Mouse (Mus musculus) gonadal fat pad, adult 2 months (tissue): Measurements from ENCODE around the gene Nr5a2. TPM values are rescaled to one million over a fixed set of nuclear protein-coding genes. Genes with fewer than 3 reads are reported as not detected.

Experiments
- DNase-seq: peaks from one replicate; pipeline ENCODE4 v3.0.0-alpha.2; 2012; ENCODE audit warnings: low read depth
- polyA plus RNA-seq: library from polyadenylated mRNA; depleted of rRNA; stranded (reverse); fragments of >200 nt; gene quantifications from 2 replicates; pipeline ENCODE4 v1.2.3, GENCODE M21; 2012

The Nr5a2 gene
- polyA plus RNA-seq, 1 experiment = 1.5 TPM

DNA sequence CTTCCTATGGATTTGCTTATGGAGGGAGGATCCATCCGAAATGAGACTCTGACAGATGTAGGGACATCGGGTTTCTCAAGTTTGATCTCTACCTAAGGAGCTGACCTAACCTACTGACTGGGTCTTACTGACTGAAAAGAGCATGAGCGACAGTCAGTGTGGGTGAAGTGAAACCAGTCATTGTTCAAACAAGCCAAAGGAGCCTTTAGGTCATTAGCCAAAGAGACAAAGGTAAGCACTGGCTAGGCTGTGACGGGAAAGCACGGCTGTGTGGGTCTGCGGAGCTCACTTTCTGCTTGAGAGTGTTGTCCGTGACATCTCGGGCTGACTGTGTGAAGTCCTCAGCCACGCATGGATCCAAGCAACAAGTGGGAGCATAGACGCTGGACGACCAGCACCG, 50.1 kb downstream of the Nr5a2 start:
- no peak for DNase-seq

DNA sequence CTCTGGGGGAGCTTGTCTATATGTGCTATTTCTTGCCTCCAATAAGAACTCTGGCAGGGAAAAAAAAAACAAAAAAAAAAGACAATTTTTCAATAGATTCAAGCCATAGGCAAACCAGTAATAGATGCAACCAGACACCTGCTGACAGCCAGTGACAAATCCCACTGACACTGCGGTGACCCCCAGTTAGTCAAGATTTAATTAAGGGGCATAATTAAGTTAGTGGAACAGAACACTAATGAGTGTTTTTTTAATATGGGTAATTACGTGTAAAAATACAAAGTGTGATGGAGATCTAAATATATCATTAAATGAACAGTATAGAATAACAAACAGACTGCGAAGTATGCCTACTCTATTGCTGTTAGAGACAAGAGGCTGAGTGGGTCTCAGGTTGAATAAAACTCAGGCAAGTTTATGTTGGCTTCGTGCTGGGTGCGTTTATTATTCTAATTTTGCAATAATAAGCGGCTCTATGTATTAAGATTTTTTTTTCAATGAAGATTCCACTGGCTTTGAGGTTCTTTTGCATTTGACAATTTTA, 50.7 kb downstream of the Nr5a2 start:
- no peak for DNase-seq

GRCm38 (mm10) chr1:136898130-136898529, 62.1 kb downstream of the Nr5a2 start:
- DNase-seq = no peak

DNA sequence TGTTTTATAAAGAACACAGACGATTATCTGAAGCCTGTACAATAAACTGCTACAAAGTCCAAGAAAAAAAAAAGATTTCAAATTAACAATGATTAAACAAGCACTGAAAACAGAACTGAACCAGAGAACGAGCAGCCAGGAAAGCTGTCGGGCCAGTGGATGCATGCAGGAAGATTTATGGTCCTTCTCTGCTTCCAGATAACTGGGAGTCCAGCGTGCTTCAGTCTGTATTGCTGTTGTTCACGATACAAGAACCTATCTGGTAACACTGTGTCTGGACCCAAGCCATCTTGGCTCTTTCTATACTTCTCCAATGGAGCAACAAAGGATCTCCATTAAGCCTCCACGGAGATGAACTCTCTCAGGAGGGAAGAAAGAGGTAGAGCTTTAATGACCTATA, 63.9 kb downstream of the Nr5a2 start:
- DNase-seq = no peak

GRCm38 (mm10) chr1:136895877-136896276, 64.4 kb downstream of the Nr5a2 start:
- DNase-seq = no peak

DNA sequence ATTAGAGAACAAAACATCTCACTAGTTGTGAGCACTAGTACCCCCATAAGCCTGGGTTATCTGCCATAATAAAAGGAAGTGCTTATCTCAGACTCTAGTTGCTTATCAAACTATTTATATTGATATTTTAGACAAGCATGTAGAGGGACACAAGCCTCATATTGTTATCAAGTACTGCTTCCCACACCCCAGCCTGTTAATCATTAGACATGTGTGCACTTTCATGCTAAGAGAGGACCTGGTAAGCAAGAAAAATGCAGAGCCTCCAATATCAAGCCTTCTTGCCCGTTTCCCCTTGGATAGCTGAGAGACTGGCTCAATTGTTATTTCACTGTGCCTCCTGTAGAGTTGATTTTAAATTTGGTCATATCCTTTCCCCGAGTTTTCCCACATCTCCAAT, 65.5 kb downstream of the Nr5a2 start:
- no peak for DNase-seq

- no peak for DNase-seq
These were observed 67.1 kb downstream of the Nr5a2 start for GRCm38 (mm10) chr1:136893162-136893561.

GRCm38 (mm10) chr1:136890439-136890838, 69.8 kb downstream of the Nr5a2 start:
- DNase-seq = no peak

GRCm38 (mm10) chr1:136888704-136889103, 71.5 kb downstream of the Nr5a2 start:
- DNase-seq = no peak

DNA sequence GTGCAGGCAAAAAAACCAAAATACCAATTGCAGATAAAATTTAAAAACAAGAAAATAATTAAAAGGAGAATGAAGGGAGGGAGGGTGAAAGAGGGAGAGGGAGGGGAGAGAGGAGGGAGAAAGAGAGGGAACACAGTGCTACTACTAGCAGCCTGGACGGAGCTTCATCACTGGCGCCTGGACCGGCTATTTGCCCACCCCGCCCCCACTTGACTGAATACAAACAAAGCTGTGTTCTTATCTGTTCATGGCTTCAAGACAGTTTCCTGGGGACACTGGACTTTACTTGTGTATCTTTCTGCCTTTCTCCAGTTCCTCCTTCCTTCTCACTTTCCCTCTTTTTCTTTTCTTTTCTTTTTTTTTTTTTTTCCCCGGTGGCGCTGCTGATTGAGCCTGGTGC, 73.6 kb downstream of the Nr5a2 start:
- no peak for DNase-seq

GRCm38 (mm10) chr1:136883458-136884174, 76.6 kb downstream of the Nr5a2 start:
- no peak for DNase-seq

- DNase-seq = no peak
These were observed 80.0 kb downstream of the Nr5a2 start for GRCm38 (mm10) chr1:136880260-136880659.

DNA sequence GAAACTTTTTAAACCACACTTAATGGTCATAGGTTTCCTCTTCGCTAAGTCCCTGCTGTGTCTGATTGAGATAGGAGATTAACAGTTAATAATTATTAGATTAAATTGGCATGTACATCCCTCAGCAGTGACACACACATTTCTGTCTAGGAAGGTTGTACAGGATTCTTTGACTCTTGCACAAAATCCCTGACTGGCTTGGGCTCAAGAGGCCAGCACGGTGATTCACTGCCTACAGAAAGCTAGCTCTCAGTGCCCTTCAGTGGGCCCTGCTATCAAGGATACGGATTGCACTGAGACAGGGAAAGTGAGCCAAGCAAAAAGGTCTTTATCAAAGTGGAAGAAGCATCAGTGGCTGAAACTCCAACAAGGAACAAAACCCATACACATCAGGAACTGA, 85.2 kb downstream of the Nr5a2 start:
- DNase-seq = no peak

DNA sequence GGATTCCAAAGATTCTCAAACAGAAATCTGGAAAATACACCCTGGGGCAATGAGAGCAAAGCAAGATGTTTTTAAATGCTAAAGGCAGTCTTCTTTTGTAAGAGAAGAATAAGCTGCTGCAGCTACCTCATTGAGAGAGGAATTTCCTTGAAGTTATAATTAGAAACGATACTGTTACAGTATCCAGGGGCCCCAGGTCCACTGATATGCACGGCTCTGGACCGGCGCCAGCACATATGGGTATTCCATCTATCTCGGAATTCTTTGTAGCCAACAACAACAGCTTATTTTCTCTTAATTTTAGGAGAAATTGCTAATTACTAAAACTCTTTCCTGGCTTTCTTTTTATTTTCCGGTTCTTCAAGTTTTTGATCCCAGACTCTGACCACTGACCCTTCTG, 91.3 kb downstream of the Nr5a2 start:
- no peak for DNase-seq

GRCm38 (mm10) chr1:136868285-136868684, 92.0 kb downstream of the Nr5a2 start:
- DNase-seq = no peak

DNA sequence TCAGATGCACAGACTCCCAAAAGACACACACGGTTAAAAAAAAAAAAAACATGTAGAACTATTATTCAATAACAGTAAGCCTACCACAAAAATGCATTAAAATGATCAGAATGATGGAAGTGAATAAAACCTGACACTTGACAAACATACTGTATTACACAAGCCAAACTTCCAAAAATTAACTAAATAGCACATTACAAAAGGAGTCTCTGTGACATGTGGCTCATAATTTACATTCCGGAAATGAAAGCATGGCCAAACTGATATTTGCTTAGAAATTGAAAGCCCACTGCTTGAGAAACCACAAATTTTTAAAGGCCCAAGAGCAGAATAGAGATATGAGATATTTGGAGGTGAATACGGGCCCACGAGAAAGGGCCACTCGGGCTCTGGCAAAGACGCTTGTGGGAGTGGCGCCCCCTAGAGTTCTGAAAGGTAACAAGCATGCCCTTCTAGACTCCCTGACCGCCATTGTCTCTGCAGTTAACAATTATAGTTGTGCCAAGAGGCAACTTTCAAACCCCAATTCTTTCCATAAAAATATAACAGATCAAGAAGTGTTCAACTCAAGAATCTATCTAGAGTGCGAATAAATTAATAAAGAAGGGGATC, 93.7 kb downstream of the Nr5a2 start:
- no peak for DNase-seq

GRCm38 (mm10) chr1:136863209-136863608, 97.0 kb downstream of the Nr5a2 start:
- DNase-seq = no peak

- no peak for DNase-seq
These were observed 100.8 kb downstream of the Nr5a2 start for GRCm38 (mm10) chr1:136859454-136859853.

- DNase-seq = no peak
These were observed 101.5 kb downstream of the Nr5a2 start for GRCm38 (mm10) chr1:136858724-136859123.

DNA sequence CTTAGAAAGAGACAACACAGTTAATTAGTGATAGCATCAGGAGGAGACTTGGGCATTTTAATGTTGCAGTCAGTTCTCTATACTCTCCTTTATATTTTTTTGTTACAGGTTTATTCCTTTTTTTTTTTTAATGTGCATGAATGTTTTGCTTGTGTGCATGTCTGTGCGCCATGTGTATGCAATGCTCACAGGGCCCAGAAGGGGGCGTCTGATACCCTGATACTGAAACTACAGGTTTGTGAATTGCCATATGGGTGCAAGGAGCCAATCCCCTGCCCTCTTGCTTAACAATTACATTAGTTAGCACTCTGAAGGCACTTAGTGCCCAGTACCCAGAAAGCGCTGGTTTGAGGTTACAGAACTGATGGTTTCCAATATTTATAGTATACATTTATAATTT, 104.1 kb downstream of the Nr5a2 start:
- DNase-seq = no peak

DNA sequence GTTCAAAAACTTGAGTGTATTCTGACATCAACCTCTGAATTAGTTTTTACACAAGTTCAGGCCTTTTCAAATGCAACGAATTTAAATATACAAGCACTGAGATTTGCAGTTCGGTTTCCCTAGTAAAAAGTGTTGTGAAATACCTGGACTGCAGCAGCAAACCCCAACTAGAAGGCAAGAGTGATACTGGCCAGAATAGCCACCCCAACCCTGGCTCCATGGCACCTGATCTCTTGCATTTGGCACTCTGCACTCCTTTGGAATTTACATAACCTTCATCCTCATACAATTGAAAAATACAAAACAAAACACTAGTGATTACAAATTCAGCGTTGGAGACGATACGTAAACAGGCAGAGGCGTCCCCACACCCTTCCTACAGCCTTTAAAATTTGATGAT, 111.5 kb downstream of the Nr5a2 start:
- no peak for DNase-seq

DNA sequence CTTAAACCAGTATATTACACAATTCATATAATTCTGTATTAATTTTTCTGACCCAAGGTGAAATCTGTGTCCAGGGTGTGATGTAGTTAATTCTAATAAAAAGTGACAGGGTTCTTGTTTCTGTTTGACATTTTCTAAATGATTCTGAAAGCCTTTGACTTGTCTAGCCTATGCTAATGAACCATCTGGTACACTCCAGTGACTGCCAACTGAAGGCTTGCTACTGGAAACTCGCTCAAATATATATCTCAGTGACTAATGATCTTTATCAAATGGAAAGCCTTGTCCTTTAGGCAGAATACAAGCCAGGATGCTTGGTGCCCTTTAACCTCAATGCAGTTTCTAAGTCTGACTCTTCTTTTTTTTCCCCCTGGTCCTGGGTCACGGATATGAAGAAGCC, 114.2 kb downstream of the Nr5a2 start:
- DNase-seq = no peak

DNA sequence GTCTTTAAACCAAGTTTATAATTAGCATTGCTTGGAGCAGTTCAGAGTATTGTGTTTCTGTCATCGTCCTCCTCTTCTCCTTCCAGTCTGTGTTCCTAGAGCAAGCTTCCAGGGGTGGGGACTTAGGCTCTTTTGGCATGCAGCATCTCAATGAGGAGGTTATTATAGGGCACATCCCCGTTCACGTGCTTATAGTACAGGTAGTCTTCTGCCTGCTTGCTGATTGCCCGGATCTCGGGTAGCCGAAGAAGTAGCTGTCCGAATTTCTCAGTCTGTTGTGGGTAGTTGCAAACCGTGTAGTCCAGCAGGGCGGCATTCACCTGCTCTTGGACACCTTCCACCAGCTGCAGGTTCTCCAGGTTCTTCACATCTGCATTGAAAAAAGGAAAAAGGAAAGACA, 114.9 kb downstream of the Nr5a2 start:
- DNase-seq = no peak

DNA sequence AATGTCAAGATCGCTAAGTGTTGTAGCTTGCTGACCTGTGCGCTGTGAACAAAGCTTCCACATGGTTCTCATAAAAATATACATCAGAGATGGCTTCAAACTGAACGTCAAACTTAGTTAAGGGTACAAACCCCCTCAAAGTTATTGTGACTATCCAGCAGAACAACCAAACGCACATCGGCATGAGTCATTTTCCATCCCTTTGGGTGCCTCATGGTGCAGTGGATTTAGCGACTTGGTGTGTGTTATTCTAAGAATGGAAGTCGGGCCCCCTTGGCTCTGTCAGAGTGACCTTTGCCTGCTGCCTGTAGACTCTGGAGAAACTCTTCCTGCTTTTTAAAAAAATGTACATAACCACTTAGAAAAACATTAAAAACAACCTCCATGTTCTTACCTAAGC, 119.7 kb downstream of the Nr5a2 start:
- DNase-seq = no peak
